Mouse (Mus musculus) liver, embryonic 14.5 days (tissue): ENCODE measurements at regions not wholly inside any gene's neighbourhood (a gene's known extent, or its start where the extent isn't known, plus 50 kb on each side); places are given as distances from the start of the nearest gene placed in this dataset.

Experiments used
- CTCF ChIP-seq: IDR thresholded peaks from 2 replicates; pipeline ENCODE4 v1.5.1; 2016; ENCODE audit warnings: antibody characterized with exemption, low read depth, control low read depth
- EP300 ChIP-seq: IDR thresholded peaks from 2 replicates; pipeline ENCODE4 v1.6.1; 2016; ENCODE audit warnings: antibody characterized with exemption, low read depth

- TF ChIP-seq CTCF: no peak
- no peak for TF ChIP-seq EP300
These were observed 136.6 kb upstream of the Stxbp6 start for GRCm38 (mm10) chr12:45211131-45211530.
